ENCODE assay signal across 8 mouse cellular contexts in the genomic region with DNA sequence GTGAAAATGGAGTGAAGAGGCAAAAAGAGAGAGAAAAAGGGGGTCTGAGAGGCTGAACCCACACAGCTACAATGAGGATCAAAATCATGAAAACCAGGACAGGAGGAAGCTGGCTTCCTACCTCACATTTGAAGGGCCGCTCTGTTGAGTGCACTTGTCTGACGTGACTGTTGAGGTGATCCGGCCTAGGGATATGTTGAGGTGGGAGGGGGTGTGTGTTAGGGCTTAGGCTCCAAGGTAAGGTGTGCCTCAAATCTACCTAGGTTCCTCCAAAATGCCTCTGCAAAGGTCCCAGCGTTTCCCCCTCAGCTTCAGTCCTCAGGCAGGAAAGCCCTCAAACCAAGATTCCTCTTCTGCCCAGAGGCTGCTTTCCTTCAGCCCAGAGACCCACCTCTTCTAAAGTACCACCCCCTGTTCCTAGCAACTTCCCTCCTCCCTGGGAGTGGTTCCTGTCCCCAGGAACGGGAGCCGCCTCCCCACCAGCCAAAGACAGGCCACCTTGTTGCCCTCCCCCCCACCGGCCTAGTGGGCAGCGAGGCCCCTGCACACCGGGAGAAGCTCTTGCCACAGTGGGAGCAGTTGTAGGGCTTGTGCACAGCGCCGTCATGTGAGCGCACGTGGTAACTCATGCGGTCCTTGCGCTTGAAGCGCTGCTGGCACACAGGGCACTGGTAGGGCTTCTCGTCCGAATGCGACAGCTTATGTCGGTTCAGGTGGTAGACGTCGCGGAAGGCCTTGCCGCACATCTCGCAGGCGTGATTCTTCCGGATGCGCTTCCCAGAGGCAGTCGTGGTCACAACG. TPM values are rescaled to one million over a fixed set of nuclear protein-coding genes. Genes with fewer than 3 reads are reported as not detected.
DNase-seq lines count a peak whose midpoint lies in the region; ATAC-seq and TF ChIP-seq lines count a peak whose summit lies in the region.

No protein-coding gene starts in this region.

- TF ChIP-seq EP300 in CH12.LX (IDR thresholded peaks at IDR 0.05; ENCODE audit: low read length), result no peak

- peak overlapping the region; percentile 99 for H3K9ac ChIP-seq in CH12.LX (ENCODE audit: insufficient read depth, low read depth)
- H3K9ac ChIP-seq in heart, embryonic 12.5 days, result peak overlapping the region; percentile 97
- peak overlapping the region; percentile 97 for H3K9ac ChIP-seq in kidney, embryonic 16.5 days (replicated peaks; ENCODE audit: low read length)
- H3K9ac ChIP-seq in liver, embryonic 12.5 days, result peak overlapping the region; percentile 100
- H3K9ac ChIP-seq in stomach, embryonic 16.5 days (ENCODE audit: low read length), result peak overlapping the region; percentile 99

- H3K27me3 ChIP-seq in CH12.LX (replicated peaks), result no peaks in the 10 kb centered on the region
- no peaks in the 10 kb centered on the region for H3K27me3 ChIP-seq in heart, embryonic 12.5 days (replicated peaks)
- no peaks in the 10 kb centered on the region for H3K27me3 ChIP-seq in kidney, embryonic 16.5 days (ENCODE audit: insufficient read depth, low read length)
- H3K27me3 ChIP-seq in liver, embryonic 12.5 days (replicated peaks), result no peaks in the 10 kb centered on the region
- no peaks in the 10 kb centered on the region for H3K27me3 ChIP-seq in myocyte (ENCODE audit: control insufficient read depth, insufficient read depth, insufficient read length)
- H3K27me3 ChIP-seq in stomach, embryonic 16.5 days (ENCODE audit: control insufficient read depth, insufficient read depth, low read length), result no peaks in the 10 kb centered on the region

- peak; percentile 59 for TF ChIP-seq RAD21 in CH12.LX (IDR thresholded peaks at IDR 0.05; ENCODE audit: low read depth, low read length)

- peak; percentile 78 for DNase-seq in CH12.LX (ENCODE audit: extremely low read depth)

- H3K36me3 ChIP-seq in CH12.LX (replicated peaks in 1 of 2; ENCODE audit: control insufficient read depth in 1 of 2, insufficient read depth in 1 of 2, low read length in 1 of 2), result peaks cover 30 to 68% of the 10 kb centered on the region in 2 experiments
- peaks cover 56% of the 10 kb centered on the region for H3K36me3 ChIP-seq in heart, embryonic 12.5 days
- peaks cover 38% of the 10 kb centered on the region for H3K36me3 ChIP-seq in kidney, embryonic 16.5 days (ENCODE audit: insufficient read depth, low read length)
- H3K36me3 ChIP-seq in liver, embryonic 12.5 days, result peaks cover 62% of the 10 kb centered on the region
- H3K36me3 ChIP-seq in myocyte (ENCODE audit: control insufficient read depth, insufficient read depth), result peaks cover 19% of the 10 kb centered on the region
- H3K36me3 ChIP-seq in stomach, embryonic 16.5 days (ENCODE audit: control insufficient read depth, insufficient read depth, low read length), result peaks cover 7% of the 10 kb centered on the region; the same call in 1 of the 2 replicates

- H3K4me2 ChIP-seq in CH12.LX (ENCODE audit: insufficient read depth, low read depth, poor library complexity, severe bottlenecking) (peak overlapping the region; percentile 66), myocyte (ENCODE audit: low read depth) (peak overlapping the region; percentile 99)
- peak overlapping the region; percentile 97 for H3K4me2 ChIP-seq in heart, embryonic 12.5 days
- peak overlapping the region; percentile 87 for H3K4me2 ChIP-seq in kidney, embryonic 16.5 days (replicated peaks; ENCODE audit: low read depth, low read length)
- H3K4me2 ChIP-seq in liver, embryonic 12.5 days, result peak overlapping the region; percentile 98
- peak overlapping the region; percentile 90 for H3K4me2 ChIP-seq in stomach, embryonic 16.5 days (ENCODE audit: low read depth, low read length)

- under 1% methylated on average over 30 of the region's 30 CpGs for WGBS in heart, embryonic 12.5 days
- under 1% methylated on average over 30 of the region's 30 CpGs for WGBS in kidney, embryonic 16.5 days
- under 1% methylated on average over 30 of the region's 30 CpGs for WGBS in liver, embryonic 12.5 days (ENCODE audit: insufficient replicate concordance)
- 1% methylated on average over 30 of the region's 30 CpGs for WGBS in stomach, embryonic 16.5 days

- H3K79me2 ChIP-seq in CH12.LX (replicated peaks; ENCODE audit: control insufficient read depth, extremely low read depth, insufficient read depth, poor library complexity, severe bottlenecking), result peaks cover 22% of the 10 kb centered on the region
- peaks cover 20% of the 10 kb centered on the region for H3K79me2 ChIP-seq in myocyte (ENCODE audit: control insufficient read depth, insufficient read depth)

- H3K27ac ChIP-seq in CH12.LX (ENCODE audit: insufficient read depth, low read depth), result peak overlapping the region; percentile 57
- peak overlapping the region; percentile 36 for H3K27ac ChIP-seq in brown adipose tissue, adult 24 weeks (replicated peaks; ENCODE audit: low read depth, low read length)
- peak overlapping the region; percentile 99 for H3K27ac ChIP-seq in heart, embryonic 12.5 days (ENCODE audit: poor library complexity, severe bottlenecking)
- peak overlapping the region; percentile 99 for H3K27ac ChIP-seq in kidney, embryonic 16.5 days (ENCODE audit: low read length)
- peak overlapping the region; percentile 98 for H3K27ac ChIP-seq in liver, embryonic 12.5 days
- H3K27ac ChIP-seq in stomach, embryonic 16.5 days (ENCODE audit: low read length), result peak overlapping the region; percentile 95

- TF ChIP-seq POLR2A in CH12.LX (IDR thresholded peaks at IDR 0.05; ENCODE audit: low read depth, low read length) (peak; percentile 54; the same call in 1 of the 2 replicates), myocyte (IDR thresholded peaks at IDR 0.05; ENCODE audit: insufficient read length, low read depth) (peak; percentile 78)

- peak overlapping the region; percentile 67 to 78 (median 76) for H3K4me3 ChIP-seq in CH12.LX (replicated peaks in 1 of 3; ENCODE audit: low read depth in 2 of 3, low read length in 2 of 3, poor library complexity in 1 of 3)
- H3K4me3 ChIP-seq in brown adipose tissue, adult 24 weeks (ENCODE audit: insufficient read depth, low read depth, low read length), result peak overlapping the region; percentile 83
- peak overlapping the region; percentile 94 for H3K4me3 ChIP-seq in heart, embryonic 12.5 days
- H3K4me3 ChIP-seq in kidney, embryonic 16.5 days (ENCODE audit: low read length), result peak overlapping the region; percentile 95
- H3K4me3 ChIP-seq in liver, embryonic 12.5 days, result peak overlapping the region; percentile 90
- H3K4me3 ChIP-seq in myocyte, result peak overlapping the region; percentile 67
- peak overlapping the region; percentile 93 for H3K4me3 ChIP-seq in stomach, embryonic 16.5 days (replicated peaks; ENCODE audit: low read length)

- ATAC-seq in erythroid progenitor cell, adult 5-6 weeks (replicated peaks; ENCODE audit: low FRiP score, poor library complexity, severe bottlenecking), result peak; percentile 39
- ATAC-seq in heart, embryonic 12.5 days (ENCODE audit: insufficient number of reproducible peaks, low FRiP score), result peak; percentile 23
- peak; percentile 30 for ATAC-seq in kidney, embryonic 16.5 days (ENCODE audit: low FRiP score, low TSS enrichment)
- peak; percentile 32 for ATAC-seq in liver, embryonic 12.5 days
- ATAC-seq in stomach, embryonic 16.5 days (ENCODE audit: insufficient read depth, low FRiP score), result peak; percentile 20

- peaks cover 17 to 49% of the 10 kb centered on the region in 2 experiments for H3K4me1 ChIP-seq in CH12.LX (ENCODE audit: control insufficient read depth in 1 of 2, insufficient read depth in 2 of 2)
- H3K4me1 ChIP-seq in brown adipose tissue, adult 24 weeks (ENCODE audit: control insufficient read depth, insufficient read depth, insufficient read length, low read length), result peaks cover 5% of the 10 kb centered on the region
- peaks cover 59% of the 10 kb centered on the region for H3K4me1 ChIP-seq in heart, embryonic 12.5 days (replicated peaks)
- peaks cover 57% of the 10 kb centered on the region for H3K4me1 ChIP-seq in kidney, embryonic 16.5 days (ENCODE audit: insufficient read depth, low read length)
- H3K4me1 ChIP-seq in liver, embryonic 12.5 days, result peaks cover 72% of the 10 kb centered on the region
- peaks cover 45% of the 10 kb centered on the region for H3K4me1 ChIP-seq in stomach, embryonic 16.5 days (ENCODE audit: control insufficient read depth, insufficient read depth, low read length)

- no peaks in the 10 kb centered on the region for H3K9me3 ChIP-seq in CH12.LX (replicated peaks; ENCODE audit: low read length)
- H3K9me3 ChIP-seq in heart, embryonic 12.5 days (replicated peaks), result no peaks in the 10 kb centered on the region
- H3K9me3 ChIP-seq in kidney, embryonic 16.5 days (ENCODE audit: low read length), result no peaks in the 10 kb centered on the region
- no peaks in the 10 kb centered on the region for H3K9me3 ChIP-seq in liver, embryonic 12.5 days (replicated peaks)
- H3K9me3 ChIP-seq in stomach, embryonic 16.5 days (replicated peaks; ENCODE audit: control insufficient read depth, low read length), result no peaks in the 10 kb centered on the region

- peak overlapping the region; percentile 88 for H3ac ChIP-seq in myocyte (ENCODE audit: control insufficient read depth, insufficient read length)

- in situ Hi-C loops in CH12.LX (cut with MboI; ENCODE audit: low pct_ligation_motif_present, low pct_unique_long_range_greater_than_20kb, low sequenced_read_pairs), result loop anchor here (5.0 kb wide), 1 partner anchor 138 kb away; no protein-coding TSS in a partner anchor

- dilution Hi-C loops in CH12.LX (cut with MboI; ENCODE audit: extremely low pct_ligation_motif_present, extremely low pct_unique_long_range_greater_than_20kb, low sequenced_read_pairs), result no loop called here

- TF ChIP-seq CTCF in CH12.LX (conservative IDR thresholded peaks at IDR 0.05 in 1 of 2, IDR thresholded peaks at IDR 0.05 in 1 of 2; ENCODE audit: low read depth in 2 of 2, low read length in 2 of 2), result peak in 1 of 2 experiments; percentile 70; a peak in 2 of 4 replicates

RNA-seq across cellular contexts. Expression of gene Maz, which starts 1.9 kb away (rescaled TPM):
- total RNA-seq in CH12.LX (2012; rRNA removed), result 87.0 and 112 TPM in 2 replicates
- total RNA-seq in CH12.LX (2014; rRNA removed), result 84.5 and 91.2 TPM in 2 replicates
- 219 and 241 TPM in 2 replicates for polyA plus RNA-seq in CH12.LX (2012; ENCODE audit: insufficient read length, low read depth)
- 23.3 and 33.6 TPM in 2 replicates for polyA plus RNA-seq in brown adipose tissue, adult 24 weeks (2012; ENCODE audit: insufficient read depth, insufficient read length, missing spikeins)
- 175 and 179 TPM in 2 replicates for total RNA-seq in erythroid progenitor cell, adult 5-6 weeks (2015; ENCODE audit: low replicate concordance)
- 96.8 and 123 TPM in 2 replicates for total RNA-seq in erythroid progenitor cell, adult 5-6 weeks (2017; ENCODE audit: low replicate concordance)
- polyA plus RNA-seq in heart, embryonic 12.5 days (2016; fragmentation: Nextera tagmentation; extraction: Ambion mirVana), result 59.8 and 60.4 TPM in 2 replicates
- polyA plus RNA-seq in kidney, embryonic 16.5 days (2015; fragmentation: Nextera tagmentation; extraction: Ambion mirVana), result 47.9 and 48.1 TPM in 2 replicates
- 104 and 107 TPM in 2 replicates for polyA plus RNA-seq in liver, embryonic 12.5 days (2016; fragmentation: Nextera tagmentation; extraction: Ambion mirVana)
- polyA plus RNA-seq in myocyte (2012; fragmentation: generic; extraction: Trizol), result 115 TPM
- 23.2 and 27.9 TPM in 2 replicates for polyA plus RNA-seq in stomach, embryonic 16.5 days (2015; fragmentation: Nextera tagmentation; extraction: Ambion mirVana)

RNA-seq across cellular contexts. Expression of gene Prrt2, which starts 3.9 kb away (rescaled TPM):
- total RNA-seq in CH12.LX (2012; rRNA removed), result not detected in 2 replicates
- 0.09 TPM in 1 of 2 replicates, not detected in the other for total RNA-seq in CH12.LX (2014; rRNA removed)
- polyA plus RNA-seq in CH12.LX (2012; ENCODE audit: insufficient read length, low read depth), result 1.2 TPM in 2 replicates
- 0.55 and 0.58 TPM in 2 replicates for polyA plus RNA-seq in brown adipose tissue, adult 24 weeks (2012; ENCODE audit: insufficient read depth, insufficient read length, missing spikeins)
- 0.84 TPM in 1 of 2 replicates, not detected in the other for total RNA-seq in erythroid progenitor cell, adult 5-6 weeks (2015; ENCODE audit: low replicate concordance)
- 3.0 TPM in 1 of 2 replicates, not detected in the other for total RNA-seq in erythroid progenitor cell, adult 5-6 weeks (2017; ENCODE audit: low replicate concordance)
- polyA plus RNA-seq in heart, embryonic 12.5 days (2016; fragmentation: Nextera tagmentation; extraction: Ambion mirVana), result 1.9 and 3.3 TPM in 2 replicates
- polyA plus RNA-seq in kidney, embryonic 16.5 days (2015; fragmentation: Nextera tagmentation; extraction: Ambion mirVana), result 5.4 and 6.0 TPM in 2 replicates
- polyA plus RNA-seq in liver, embryonic 12.5 days (2016; fragmentation: Nextera tagmentation; extraction: Ambion mirVana), result 0.88 and 2.1 TPM in 2 replicates
- not detected for polyA plus RNA-seq in myocyte (2012; fragmentation: generic; extraction: Trizol)
- polyA plus RNA-seq in stomach, embryonic 16.5 days (2015; fragmentation: Nextera tagmentation; extraction: Ambion mirVana), result 8.5 and 9.6 TPM in 2 replicates

RNA-seq across cellular contexts. Expression of gene Gm42742, which starts 4.1 kb away (rescaled TPM):
- total RNA-seq in CH12.LX (2012; rRNA removed) (13.2 and 16.0 TPM in 2 replicates), CH12.LX (2014; rRNA removed) (37.1 and 45.1 TPM in 2 replicates)
- polyA plus RNA-seq in CH12.LX (2012; ENCODE audit: insufficient read length, low read depth) (6.1 and 14.9 TPM in 2 replicates), myocyte (2012; fragmentation: generic; extraction: Trizol) (37.7 TPM)
- 12.4 TPM in 1 of 2 replicates, not detected in the other for polyA plus RNA-seq in brown adipose tissue, adult 24 weeks (2012; ENCODE audit: insufficient read depth, insufficient read length, missing spikeins)
- 1.7 TPM in 1 of 2 replicates, not detected in the other for total RNA-seq in erythroid progenitor cell, adult 5-6 weeks (2015; ENCODE audit: low replicate concordance)
- 10.8 and 28.1 TPM in 2 replicates for total RNA-seq in erythroid progenitor cell, adult 5-6 weeks (2017; ENCODE audit: low replicate concordance)
- polyA plus RNA-seq in heart, embryonic 12.5 days (2016; fragmentation: Nextera tagmentation; extraction: Ambion mirVana), result 50.8 and 60.9 TPM in 2 replicates
- 34.7 and 51.6 TPM in 2 replicates for polyA plus RNA-seq in kidney, embryonic 16.5 days (2015; fragmentation: Nextera tagmentation; extraction: Ambion mirVana)
- polyA plus RNA-seq in liver, embryonic 12.5 days (2016; fragmentation: Nextera tagmentation; extraction: Ambion mirVana), result 4.1 and 8.9 TPM in 2 replicates
- 31.1 and 39.0 TPM in 2 replicates for polyA plus RNA-seq in stomach, embryonic 16.5 days (2015; fragmentation: Nextera tagmentation; extraction: Ambion mirVana)

RNA-seq across cellular contexts. Expression of gene Pagr1a, which starts 7.8 kb away (rescaled TPM):
- total RNA-seq in CH12.LX (2012; rRNA removed) (56.9 and 60.0 TPM in 2 replicates), CH12.LX (2014; rRNA removed) (12.0 and 24.9 TPM in 2 replicates)
- polyA plus RNA-seq in CH12.LX (2012; ENCODE audit: insufficient read length, low read depth) (69.4 and 71.3 TPM in 2 replicates), myocyte (2012; fragmentation: generic; extraction: Trizol) (8.1 TPM)
- 5.9 and 26.0 TPM in 2 replicates for polyA plus RNA-seq in brown adipose tissue, adult 24 weeks (2012; ENCODE audit: insufficient read depth, insufficient read length, missing spikeins)
- total RNA-seq in erythroid progenitor cell, adult 5-6 weeks (2015; ENCODE audit: low replicate concordance), result 24.1 and 46.9 TPM in 2 replicates
- 10.6 and 26.2 TPM in 2 replicates for total RNA-seq in erythroid progenitor cell, adult 5-6 weeks (2017; ENCODE audit: low replicate concordance)
- 19.3 and 31.4 TPM in 2 replicates for polyA plus RNA-seq in heart, embryonic 12.5 days (2016; fragmentation: Nextera tagmentation; extraction: Ambion mirVana)
- 61.3 and 88.7 TPM in 2 replicates for polyA plus RNA-seq in kidney, embryonic 16.5 days (2015; fragmentation: Nextera tagmentation; extraction: Ambion mirVana)
- 60.5 and 65.1 TPM in 2 replicates for polyA plus RNA-seq in liver, embryonic 12.5 days (2016; fragmentation: Nextera tagmentation; extraction: Ambion mirVana)
- polyA plus RNA-seq in stomach, embryonic 16.5 days (2015; fragmentation: Nextera tagmentation; extraction: Ambion mirVana), result 43.5 and 56.6 TPM in 2 replicates

RNA-seq across cellular contexts. Expression of gene Pagr1b, which starts 8.7 kb away (rescaled TPM):
- total RNA-seq in CH12.LX (2012; rRNA removed) (0.25 and 0.30 TPM in 2 replicates), CH12.LX (2014; rRNA removed) (not detected in 2 replicates)
- polyA plus RNA-seq in CH12.LX (2012; ENCODE audit: insufficient read length, low read depth) (2.8 and 6.6 TPM in 2 replicates), myocyte (2012; fragmentation: generic; extraction: Trizol) (0.95 TPM)
- 14.1 TPM in 1 of 2 replicates, not detected in the other for polyA plus RNA-seq in brown adipose tissue, adult 24 weeks (2012; ENCODE audit: insufficient read depth, insufficient read length, missing spikeins)
- total RNA-seq in erythroid progenitor cell, adult 5-6 weeks (2015; ENCODE audit: low replicate concordance), result not detected in 2 replicates
- total RNA-seq in erythroid progenitor cell, adult 5-6 weeks (2017; ENCODE audit: low replicate concordance), result 0.64 and 11.8 TPM in 2 replicates
- not detected in 2 replicates for polyA plus RNA-seq in heart, embryonic 12.5 days (2016; fragmentation: Nextera tagmentation; extraction: Ambion mirVana)
- polyA plus RNA-seq in kidney, embryonic 16.5 days (2015; fragmentation: Nextera tagmentation; extraction: Ambion mirVana), result 1.2 TPM in 1 of 2 replicates, not detected in the other
- polyA plus RNA-seq in liver, embryonic 12.5 days (2016; fragmentation: Nextera tagmentation; extraction: Ambion mirVana), result 0.57 TPM in 1 of 2 replicates, not detected in the other
- polyA plus RNA-seq in stomach, embryonic 16.5 days (2015; fragmentation: Nextera tagmentation; extraction: Ambion mirVana), result 0.36 TPM in 1 of 2 replicates, not detected in the other

Comparison
In these comparisons a context has a peak if more than half of its experiments do, and no peak if none do; other contexts are left out.
1. Peak in every context shown above with its lines: DNase-seq, ATAC-seq, H3K4me3 ChIP-seq and H3K27ac ChIP-seq.
2. H3K27ac ChIP-seq: peak in every context shown above with its lines; median percentile 99 in heart, embryonic 12.5 days; 99 in kidney, embryonic 16.5 days; 98 in liver, embryonic 12.5 days; 95 in stomach, embryonic 16.5 days; 57 in CH12.LX; 36 in brown adipose tissue, adult 24 weeks.